Mouse (Mus musculus) testis, adult 2 months (tissue): Measurements from ENCODE around the gene Cyba. TPM values are rescaled to one million over a fixed set of nuclear protein-coding genes. Genes with fewer than 3 reads are reported as not detected.

Experiments
- H3K27ac ChIP-seq: fragments of 200-500 bp; 2 replicates; pipeline ENCODE4 v1.5.1; 2012; ENCODE audit warnings: low read depth, low read length; ENCODE audit not compliant: control insufficient read depth, insufficient read depth
- H3K27me3 ChIP-seq: fragments of 200-500 bp; 2 replicates; pipeline ENCODE4 v1.6.1; 2012; ENCODE audit warnings: mild to moderate bottlenecking, low read length, moderate library complexity; ENCODE audit not compliant: control insufficient read depth, insufficient read depth
- H3K36me3 ChIP-seq: fragments of 200-500 bp; 2 replicates; pipeline ENCODE4 v1.6.1; 2012; ENCODE audit warnings: mild to moderate bottlenecking, low read length; ENCODE audit not compliant: control insufficient read depth, insufficient read depth
- H3K4me1 ChIP-seq: fragments of 200-500 bp; 2 replicates; pipeline ENCODE4 v1.6.1; 2012; ENCODE audit warnings: low read length; ENCODE audit not compliant: control insufficient read depth, insufficient read depth
- H3K4me3 ChIP-seq: fragments of 200-500 bp; 2 replicates; pipeline ENCODE4 v1.5.1; 2012; ENCODE audit warnings: low read depth, mild to moderate bottlenecking, low read length, moderate library complexity, mixed read lengths; ENCODE audit not compliant: control insufficient read depth
- CTCF ChIP-seq: fragments of 200-500 bp; IDR thresholded peaks from 2 replicates; pipeline ENCODE4 v1.5.1; 2012; ENCODE audit warnings: low read depth, mild to moderate bottlenecking, inconsistent platforms, low read length, moderate library complexity; ENCODE audit not compliant: control insufficient read depth, insufficient read depth, insufficient replicate concordance
- POLR2A ChIP-seq: fragments of 200-500 bp; IDR thresholded peaks from 2 replicates; pipeline ENCODE4 v1.6.1; 2012; ENCODE audit warnings: low read depth, mild to moderate bottlenecking, inconsistent platforms, low read length, moderate library complexity; ENCODE audit not compliant: control insufficient read depth
- polyA plus RNA-seq: library from polyadenylated mRNA; depleted of rRNA; stranded (reverse); fragments of >200 nt; gene quantifications from 2 replicates; pipeline ENCODE4 v1.2.3, GENCODE M21; 2012

Cyba gene
- polyA plus RNA-seq, 1 experiment, result 8.0 TPM

GRCm38 (mm10) chr8:122414311-122414710 is 18.4 kb downstream of the Cyba start:
- no peak overlapping the region for H3K27ac ChIP-seq
- no peaks in the 10 kb centered on the region for H3K4me1 ChIP-seq
- peaks cover 16% of the 10 kb centered on the region for H3K36me3 ChIP-seq
- TF ChIP-seq POLR2A, result no peak
- no peak for TF ChIP-seq CTCF
- no peaks in the 10 kb centered on the region for H3K27me3 ChIP-seq
- no peak overlapping the region for H3K4me3 ChIP-seq

GRCm38 (mm10) chr8:122407678-122408077 is 25.1 kb downstream of the Cyba start:
- Histone ChIP-seq H3K4me1 (no peaks in the 10 kb centered on the region), H3K27me3 (no peaks in the 10 kb centered on the region), H3K4me3 (no peak overlapping the region), H3K27ac (no peak overlapping the region), H3K36me3 (peaks cover 13% of the 10 kb centered on the region)
- TF ChIP-seq CTCF (no peak), POLR2A (no peak)

GRCm38 (mm10) chr8:122405146-122405805 is 27.5 kb downstream of the Cyba start:
- Histone ChIP-seq H3K27ac (no peak overlapping the region), H3K27me3 (no peaks in the 10 kb centered on the region), H3K4me3 (no peak overlapping the region), H3K36me3 (peaks cover 9% of the 10 kb centered on the region), H3K4me1 (no peaks in the 10 kb centered on the region)
- no peak for TF ChIP-seq POLR2A
- TF ChIP-seq CTCF, result no peak

GRCm38 (mm10) chr8:122398186-122398585 is 34.5 kb downstream of the Cyba start:
- Histone ChIP-seq H3K4me3 (no peak overlapping the region), H3K27me3 (no peaks in the 10 kb centered on the region), H3K36me3 (peaks cover 7% of the 10 kb centered on the region), H3K4me1 (no peaks in the 10 kb centered on the region; the same call in 1 of the 2 replicates), H3K27ac (peak overlapping the region; percentile 72)
- no peak for TF ChIP-seq POLR2A
- no peak for TF ChIP-seq CTCF

- no peak overlapping the region for H3K27ac ChIP-seq
- no peaks in the 10 kb centered on the region; the same call in 1 of the 2 replicates for H3K4me1 ChIP-seq
- no peak overlapping the region for H3K4me3 ChIP-seq
- peaks cover 7% of the 10 kb centered on the region for H3K36me3 ChIP-seq
- no peak for TF ChIP-seq POLR2A
- TF ChIP-seq CTCF, result no peak
- H3K27me3 ChIP-seq, result no peaks in the 10 kb centered on the region
Observed at GRCm38 (mm10) chr8:122395291-122395690, 37.4 kb downstream of the Cyba start.

GRCm38 (mm10) chr8:122393717-122394116 is 39.0 kb downstream of the Cyba start:
- no peak overlapping the region for H3K4me3 ChIP-seq
- TF ChIP-seq CTCF (no peak), POLR2A (no peak)
- H3K27ac ChIP-seq, result no peak overlapping the region
- H3K36me3 ChIP-seq, result peaks cover 5% of the 10 kb centered on the region
- no peaks in the 10 kb centered on the region for H3K4me1 ChIP-seq
- H3K27me3 ChIP-seq, result no peaks in the 10 kb centered on the region

GRCm38 (mm10) chr8:122390758-122391157 is 42.0 kb downstream of the Cyba start:
- no peak overlapping the region for H3K27ac ChIP-seq
- H3K4me1 ChIP-seq, result no peaks in the 10 kb centered on the region
- no peaks in the 10 kb centered on the region for H3K27me3 ChIP-seq
- no peak overlapping the region for H3K4me3 ChIP-seq
- peaks cover 2% of the 10 kb centered on the region for H3K36me3 ChIP-seq
- TF ChIP-seq POLR2A, result no peak
